Comparison of ENCODE assay signal across 8 mouse cellular contexts in the genomic region with DNA sequence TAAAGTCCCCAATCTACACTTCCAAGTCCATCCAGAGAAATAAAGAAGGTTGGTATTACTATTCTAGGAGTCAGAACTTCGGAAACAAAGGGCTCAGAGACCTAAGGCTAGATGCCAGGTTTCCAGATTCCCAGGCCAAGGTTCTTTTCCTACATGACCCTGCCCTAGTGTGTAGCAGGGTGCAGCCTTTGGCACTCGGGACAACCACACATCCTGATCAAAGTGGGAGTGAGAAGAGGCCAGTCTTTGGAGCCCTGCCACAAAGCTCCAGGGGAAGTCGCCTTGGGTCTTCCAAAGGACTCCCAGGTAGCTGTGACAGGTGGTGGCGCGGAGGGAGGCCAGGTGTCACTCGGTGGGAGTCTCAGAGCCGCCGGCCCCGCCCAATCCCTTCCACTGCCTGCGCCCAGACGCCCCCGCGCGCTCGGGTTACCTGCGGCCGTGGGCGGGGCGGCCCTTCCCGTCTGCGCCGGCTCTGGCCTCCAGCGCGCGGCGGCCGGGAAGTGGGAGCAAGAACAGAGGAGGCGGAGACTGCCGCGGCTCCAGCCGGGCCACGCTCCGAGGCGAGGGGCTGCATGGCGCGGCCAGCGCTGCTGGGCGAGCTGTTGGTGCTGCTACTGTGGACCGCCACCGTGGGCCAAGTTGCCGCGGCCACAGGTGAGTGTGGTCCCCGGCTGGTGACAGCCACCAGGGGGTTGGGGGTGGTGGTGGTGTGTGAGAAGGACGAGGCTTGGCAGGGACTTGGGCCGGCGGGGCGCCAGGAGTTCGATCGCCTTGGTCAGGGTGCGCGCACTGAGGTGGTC. TPM values are rescaled to one million over a fixed set of nuclear protein-coding genes. Genes with fewer than 3 reads are reported as not detected.
DNase-seq lines count a peak whose midpoint lies in the region; ATAC-seq and TF ChIP-seq lines count a peak whose summit lies in the region.

A gene (plus strand): TSS at position 489 of the 800 bp plus-strand sequence.

- no peak for TF ChIP-seq CTCF in ES-Bruce4 (IDR thresholded peaks at IDR 0.05; ENCODE audit: low read depth, low read length)
- TF ChIP-seq CTCF in brain, embryonic 14.5 days (IDR thresholded peaks at IDR 0.05; ENCODE audit: borderline replicate concordance, extremely low read depth, insufficient read depth, insufficient read length): no peak

- peak; percentile 33 for DNase-seq in brain, embryonic 14.5 days (ENCODE audit: low read depth)
- peak; percentile 61 to 69 for DNase-seq in heart, postnatal 14 days
- DNase-seq in kidney, postnatal 36 days: peak; percentile 65 to 82
- DNase-seq in lung, postnatal 36 days: peak; percentile 57
- peak; percentile 39 for DNase-seq in retina, postnatal 1 day
- peak; percentile 7 for DNase-seq in yolk sac, embryonic 10.5 days (ENCODE audit: low spot score)

- TF ChIP-seq EP300 in ES-Bruce4 (IDR thresholded peaks at IDR 0.05; ENCODE audit: insufficient read depth, low read depth, low read length): no peak

- no peaks in the 10 kb centered on the region for H3K9me3 ChIP-seq in ES-Bruce4 (replicated peaks; ENCODE audit: control insufficient read depth, insufficient read depth, low read length, poor library complexity, severe bottlenecking)
- no peaks in the 10 kb centered on the region for H3K9me3 ChIP-seq in forebrain, embryonic 13.5 days (replicated peaks)

- TF ChIP-seq POLR2A in ES-Bruce4 (IDR thresholded peaks at IDR 0.05; ENCODE audit: insufficient read depth, low read length): no peak
- no peak for TF ChIP-seq POLR2A in brain, embryonic 14.5 days (IDR thresholded peaks at IDR 0.05; ENCODE audit: borderline replicate concordance, extremely low read depth, insufficient read depth, insufficient read length, poor library complexity, severe bottlenecking)

- peak within 1 kb of the TSS; percentile 69 for H3K4me3 ChIP-seq in ES-Bruce4 (ENCODE audit: low read depth, low read length)
- peak within 1 kb of the TSS; percentile 46 for H3K4me3 ChIP-seq in forebrain, embryonic 13.5 days

- H3K27ac ChIP-seq in ES-Bruce4 (ENCODE audit: insufficient read depth, low read length): no peak within 1 kb of the TSS
- no peak within 1 kb of the TSS for H3K27ac ChIP-seq in forebrain, embryonic 13.5 days

- peak within 1 kb of the TSS; percentile 53 for H3K9ac ChIP-seq in ES-Bruce4 (ENCODE audit: low read depth, poor library complexity, severe bottlenecking)
- H3K9ac ChIP-seq in forebrain, embryonic 13.5 days: peak within 1 kb of the TSS; percentile 53

- H3K36me3 ChIP-seq in ES-Bruce4 (ENCODE audit: control insufficient read depth, insufficient read depth, low read length, poor library complexity, severe bottlenecking): no peaks in the 10 kb centered on the region
- H3K36me3 ChIP-seq in forebrain, embryonic 13.5 days (ENCODE audit: poor library complexity, severe bottlenecking): no peaks in the 10 kb centered on the region

- no peaks in the 10 kb centered on the region for H3K4me1 ChIP-seq in ES-Bruce4 (ENCODE audit: control insufficient read depth, insufficient read depth, low read length)
- H3K4me1 ChIP-seq in forebrain, embryonic 13.5 days: no peaks in the 10 kb centered on the region

- H3K4me2 ChIP-seq in forebrain, embryonic 13.5 days: peak within 1 kb of the TSS; percentile 78

- ATAC-seq in forebrain, embryonic 13.5 days: peak; percentile 65

- 22% methylated on average over 40 of the region's 51 CpGs for WGBS in forebrain, embryonic 13.5 days

- intact Hi-C loops in heart, postnatal 14 days (cut with DNase I): no loop called here

- no peaks in the 10 kb centered on the region for H3K27me3 ChIP-seq in ES-Bruce4 (ENCODE audit: control insufficient read depth, insufficient read depth, low read length, poor library complexity, severe bottlenecking)
- H3K27me3 ChIP-seq in forebrain, embryonic 13.5 days: no peaks in the 10 kb centered on the region

RNA-seq across cellular contexts. Expression of the gene that starts here (rescaled TPM):
- 3.3 and 3.9 TPM in 2 replicates for polyA plus RNA-seq in ES-Bruce4 (2011; ENCODE audit: insufficient read depth, insufficient read length, low read depth, missing spikeins)
- 2.6 and 3.7 TPM in 2 replicates for polyA plus RNA-seq in brain, embryonic 14.5 days (2012; rRNA removed)
- 2.6 and 2.9 TPM in 2 replicates for polyA plus RNA-seq in forebrain, embryonic 13.5 days (2015; fragmentation: Nextera tagmentation; extraction: Ambion mirVana)
- 10 to 100 TPM; 38.0 to 45.0 TPM for total RNA-seq in heart, postnatal 14 days (2021)

Comparison
In these comparisons a context has a peak if more than half of its experiments do, and no peak if none do; other contexts are left out.
1. DNase-seq: peak in every context shown above with its lines; median percentile 74 in kidney, postnatal 36 days; 65 in heart, postnatal 14 days; 57 in lung, postnatal 36 days; 39 in retina, postnatal 1 day; 33 in brain, embryonic 14.5 days; 7 in yolk sac, embryonic 10.5 days.